Mouse (Mus musculus): Measurements from ENCODE around the gene Ccdc28a. TPM values are rescaled to one million over a fixed set of nuclear protein-coding genes. Genes with fewer than 3 reads are reported as not detected.

Gene Ccdc28a
- polyA plus RNA-seq, 1 experiment = 5.8 TPM

Other genes starting within 250 kb of the Ccdc28a start
- 40.5 and 44.3 TPM in 2 replicates for gene Abracl, start 211.7 kb downstream of the Ccdc28a start, polyA plus RNA-seq (2012; ENCODE audit: insufficient read depth, insufficient read length, missing spikeins)
- 8.5 and 13.6 TPM in 2 replicates for gene Reps1, start 179.1 kb downstream of the Ccdc28a start, polyA plus RNA-seq (2012; ENCODE audit: insufficient read depth, insufficient read length, missing spikeins)
- gene Ect2l, start 24.1 kb downstream of the Ccdc28a start, polyA plus RNA-seq (2012; ENCODE audit: insufficient read depth, insufficient read length, missing spikeins) = not detected in 2 replicates
- 0.50 and 1.6 TPM in 2 replicates for gene Nhsl1, start 84.0 kb upstream of the Ccdc28a start, polyA plus RNA-seq (2012; ENCODE audit: insufficient read depth, insufficient read length, missing spikeins)